Mouse (Mus musculus): ENCODE measurements around the gene Akt1.

Gene Akt1

DNA sequence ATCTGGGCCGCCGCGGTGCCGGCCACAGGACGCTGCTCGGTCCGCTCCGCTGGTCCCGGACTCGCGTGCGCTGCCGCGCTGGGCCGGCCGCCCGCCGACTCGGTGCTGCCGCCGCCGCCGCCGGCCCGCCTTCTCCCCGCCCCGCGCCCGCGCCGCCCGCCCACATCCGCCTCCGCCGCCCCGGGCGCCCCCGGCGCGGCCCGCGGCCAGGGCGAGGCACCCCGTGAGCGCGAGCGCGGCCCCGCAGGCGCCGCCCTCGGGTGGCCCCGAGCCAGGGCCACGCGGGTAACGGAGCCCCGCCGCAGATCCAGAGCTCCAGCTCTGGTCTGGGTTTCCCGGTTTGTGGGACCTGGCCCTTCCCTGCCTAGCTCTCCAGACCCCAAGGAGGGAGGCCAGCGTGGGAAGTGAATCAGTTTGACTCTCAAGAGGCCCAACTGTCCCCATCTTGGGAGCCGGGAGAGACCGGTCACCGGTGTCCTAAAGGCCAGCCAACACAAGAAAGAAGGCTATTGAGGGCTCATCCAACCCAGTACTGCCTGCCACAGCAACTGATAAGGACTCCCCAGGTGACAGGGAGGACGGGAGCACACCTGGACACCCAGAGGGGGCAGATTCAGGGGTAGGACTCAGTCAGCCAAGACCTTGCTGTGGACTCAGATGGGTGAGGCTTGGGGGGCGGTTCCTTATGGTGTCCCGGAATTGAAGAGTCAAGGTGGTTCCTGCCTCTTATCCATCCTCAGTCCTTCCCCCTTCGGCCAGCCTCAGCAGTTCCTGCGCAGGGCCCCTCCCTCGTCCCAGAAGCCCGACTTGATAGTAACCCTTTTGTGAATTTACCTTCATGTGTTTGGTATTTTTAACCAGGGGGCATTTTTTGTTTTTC, at the start of gene Akt1:
Gene Akt1, minus strand, starts transcription at position 753 of the 880 bp plus-strand sequence.
- peak; percentile 55 for DNase-seq (ENCODE audit: low spot score)

DNA sequence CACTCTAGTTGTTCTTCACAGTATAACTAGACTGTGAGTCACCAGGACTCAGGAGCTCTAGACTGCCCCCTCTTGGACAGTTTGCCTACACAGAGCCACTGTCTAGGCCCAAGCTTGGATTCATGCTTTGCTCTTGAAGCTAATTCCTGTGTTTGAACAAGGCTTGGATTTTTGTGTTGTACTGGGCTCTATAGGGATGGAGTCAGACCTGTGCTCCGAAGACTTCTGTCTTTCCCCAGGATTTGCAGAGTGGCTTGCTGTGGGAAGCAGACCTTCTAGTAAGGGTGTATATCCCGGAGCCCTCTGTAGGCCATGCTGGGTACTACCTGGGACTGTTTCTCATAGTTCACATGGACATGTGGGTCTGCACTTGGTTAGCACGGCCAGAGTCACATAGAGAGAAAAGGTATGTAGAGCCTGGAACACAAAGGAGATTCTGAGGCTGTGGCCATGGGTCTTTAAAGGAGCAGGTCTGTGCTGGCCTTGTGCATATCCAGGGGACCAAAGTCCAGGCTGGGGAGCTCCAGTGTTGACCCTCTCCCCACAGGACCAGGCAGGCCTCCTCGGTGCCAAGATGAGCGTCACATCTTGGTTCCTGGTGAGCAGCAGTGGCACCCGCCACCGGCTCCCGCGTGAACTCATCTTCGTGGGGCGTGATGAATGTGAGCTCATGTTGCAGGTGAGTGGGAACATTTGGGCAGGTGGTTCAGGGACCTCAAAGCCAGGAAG, 49.6 kb upstream of the Akt1 start:
- DNase-seq (ENCODE audit: low spot score): peak; percentile 87

DNA sequence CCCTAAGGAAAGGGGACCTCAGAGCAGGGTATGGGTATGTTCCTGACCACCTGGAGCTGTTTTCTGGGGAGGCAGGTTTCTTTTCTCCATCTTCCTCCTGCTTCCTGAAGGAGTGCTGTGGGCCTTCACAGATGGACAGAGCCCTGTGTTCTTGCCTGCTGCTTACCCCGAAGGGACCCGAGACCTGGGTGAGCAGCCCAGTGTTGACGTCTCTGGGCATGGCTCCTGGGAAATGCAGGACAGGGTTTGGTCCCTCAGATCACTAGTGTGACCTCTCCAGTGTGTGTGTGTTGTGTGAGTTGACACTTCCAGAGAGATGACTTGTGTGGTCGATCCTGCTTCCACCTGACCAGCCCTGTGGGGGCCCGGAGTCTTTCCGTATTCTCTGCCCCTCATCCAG, 48.8 kb upstream of the Akt1 start:
- DNase-seq (ENCODE audit: low spot score): no peak

DNA sequence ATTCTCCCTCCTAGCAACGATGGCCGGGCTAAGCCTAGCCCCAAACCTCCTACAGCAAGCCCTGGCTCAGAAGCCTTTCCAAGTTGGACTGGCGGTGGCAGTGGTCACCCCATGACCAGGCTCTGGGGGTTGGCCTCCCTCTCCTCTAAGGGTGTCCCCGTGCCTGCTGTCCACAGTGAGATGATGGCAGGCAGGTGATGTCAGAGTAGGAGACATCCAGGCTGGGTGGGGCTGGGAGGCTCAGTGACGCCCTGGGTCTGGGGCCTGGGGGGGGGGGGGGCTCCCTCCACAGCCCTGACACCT, 48.3 kb upstream of the Akt1 start:
- DNase-seq (ENCODE audit: low spot score): no peak

- peak; percentile 33 for DNase-seq (ENCODE audit: low spot score)
These were observed 47.8 kb upstream of the Akt1 start for GRCm38 (mm10) chr12:112722240-112723027.

DNA sequence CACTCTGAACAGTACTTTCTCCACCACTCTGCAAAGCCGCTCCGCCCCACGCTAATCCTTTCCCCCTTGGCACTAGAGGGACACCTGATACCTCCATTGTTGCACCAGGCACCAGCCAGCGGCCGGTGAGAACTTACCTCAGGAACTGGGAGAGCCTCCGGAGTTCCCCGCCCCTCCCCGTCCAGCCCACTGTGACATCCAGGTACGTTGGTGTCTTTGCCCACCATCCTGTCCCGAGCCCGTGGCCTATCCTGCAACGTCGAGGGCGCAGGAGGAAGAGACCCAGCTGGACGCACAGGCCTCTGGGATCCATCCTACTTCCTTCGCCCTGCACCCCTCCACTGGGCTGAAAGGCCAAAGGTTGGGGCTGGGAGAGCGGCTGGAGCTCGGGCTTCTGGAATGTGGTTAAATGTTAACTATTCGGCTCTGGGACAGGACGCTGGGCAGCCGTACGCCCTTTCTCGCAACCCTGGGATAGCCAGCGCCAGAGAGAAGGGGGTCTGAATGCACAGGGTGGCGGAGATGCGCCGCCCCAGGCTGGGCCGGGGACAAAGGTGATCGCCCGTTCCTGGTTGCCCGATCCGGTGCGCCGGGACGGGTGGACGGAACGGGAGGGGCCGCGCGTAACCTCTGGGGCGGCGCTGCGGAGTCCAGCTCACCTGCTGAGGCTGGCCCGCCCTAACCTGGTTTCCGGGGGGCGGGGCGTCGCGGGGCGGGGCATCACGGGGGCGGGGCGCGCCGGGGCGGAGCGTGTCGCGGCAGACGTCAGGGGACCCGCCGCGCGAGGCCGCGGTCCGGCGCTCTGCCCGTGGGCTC, 46.9 kb upstream of the Akt1 start:
- DNase-seq (ENCODE audit: low spot score): peak; percentile 67

- no peak for DNase-seq (ENCODE audit: low spot score)
These were observed 46.3 kb upstream of the Akt1 start for GRCm38 (mm10) chr12:112720890-112721423.

GRCm38 (mm10) chr12:112720216-112720615, 45.5 kb upstream of the Akt1 start, which contains the start of gene Cep170b:
Gene Cep170b (plus strand): TSS chr12:112720455.
- no peak for DNase-seq (ENCODE audit: low spot score)

- DNase-seq (ENCODE audit: low spot score): no peak
These were observed 44.3 kb upstream of the Akt1 start for GRCm38 (mm10) chr12:112718995-112719394.

- peak; percentile 75 for DNase-seq (ENCODE audit: low spot score)
These were observed 42.5 kb upstream of the Akt1 start for GRCm38 (mm10) chr12:112717140-112717539.

DNA sequence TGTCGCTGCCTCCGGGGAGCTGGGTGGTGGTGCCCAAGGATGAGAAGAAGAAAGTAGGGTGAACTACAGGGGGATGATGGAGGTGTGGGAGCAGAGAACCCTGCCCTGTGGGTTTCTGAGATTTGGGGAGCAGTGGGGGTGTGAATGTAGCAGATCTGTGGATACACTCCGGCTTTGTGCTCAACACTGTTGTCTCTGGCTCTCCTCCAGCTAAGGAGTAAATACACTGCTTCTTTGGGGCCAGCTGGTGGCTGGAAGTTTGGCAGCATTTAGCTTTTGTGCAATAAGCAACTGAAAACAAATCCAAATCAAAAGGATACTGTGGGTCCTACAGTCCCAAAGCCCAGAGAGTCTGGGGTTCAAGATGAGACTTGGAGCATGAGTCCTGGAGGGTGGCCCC, 39.3 kb upstream of the Akt1 start:
- no peak for DNase-seq (ENCODE audit: low spot score)

DNA sequence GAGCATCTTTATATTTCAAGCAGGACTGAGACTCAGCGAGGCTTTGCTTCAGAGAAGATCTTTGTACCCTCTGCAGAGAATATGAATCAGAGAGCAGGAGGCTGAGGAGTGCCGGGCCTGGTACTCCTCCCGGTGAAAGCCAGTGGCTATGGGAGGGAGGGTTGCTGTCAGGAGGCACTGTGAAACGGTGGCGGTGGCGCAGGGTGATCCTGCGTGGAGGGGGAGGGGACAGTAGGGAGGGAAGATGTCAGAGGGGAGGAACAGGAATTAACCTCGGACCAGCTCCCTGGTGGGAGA, 32.8 kb upstream of the Akt1 start:
- no peak for DNase-seq (ENCODE audit: low spot score)

GRCm38 (mm10) chr12:112706704-112707572, 32.3 kb upstream of the Akt1 start:
- DNase-seq (ENCODE audit: low spot score): peak; percentile 91

- no peak for DNase-seq (ENCODE audit: low spot score)
These were observed 28.0 kb upstream of the Akt1 start for GRCm38 (mm10) chr12:112702374-112703320.

DNA sequence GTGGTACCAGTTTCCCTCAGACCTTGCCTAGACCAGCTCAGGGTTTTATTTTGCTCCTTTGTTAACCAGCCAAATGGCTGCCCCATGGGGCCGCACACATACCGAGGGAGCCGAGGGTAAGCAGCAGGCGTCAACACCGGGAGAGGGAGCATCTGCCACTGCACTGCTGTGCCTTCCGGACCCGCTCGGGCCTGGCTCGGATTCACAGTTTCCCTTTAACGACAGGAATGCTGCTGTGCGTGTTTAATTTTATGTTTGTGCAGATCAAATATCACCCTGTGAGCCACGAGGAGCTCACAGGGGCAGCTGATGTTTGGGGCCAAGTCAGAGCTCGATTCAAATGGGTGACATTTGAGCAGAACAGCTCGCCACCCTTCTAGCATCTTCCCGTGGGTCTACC, 25.8 kb upstream of the Akt1 start:
- no peak for DNase-seq (ENCODE audit: low spot score)

DNA sequence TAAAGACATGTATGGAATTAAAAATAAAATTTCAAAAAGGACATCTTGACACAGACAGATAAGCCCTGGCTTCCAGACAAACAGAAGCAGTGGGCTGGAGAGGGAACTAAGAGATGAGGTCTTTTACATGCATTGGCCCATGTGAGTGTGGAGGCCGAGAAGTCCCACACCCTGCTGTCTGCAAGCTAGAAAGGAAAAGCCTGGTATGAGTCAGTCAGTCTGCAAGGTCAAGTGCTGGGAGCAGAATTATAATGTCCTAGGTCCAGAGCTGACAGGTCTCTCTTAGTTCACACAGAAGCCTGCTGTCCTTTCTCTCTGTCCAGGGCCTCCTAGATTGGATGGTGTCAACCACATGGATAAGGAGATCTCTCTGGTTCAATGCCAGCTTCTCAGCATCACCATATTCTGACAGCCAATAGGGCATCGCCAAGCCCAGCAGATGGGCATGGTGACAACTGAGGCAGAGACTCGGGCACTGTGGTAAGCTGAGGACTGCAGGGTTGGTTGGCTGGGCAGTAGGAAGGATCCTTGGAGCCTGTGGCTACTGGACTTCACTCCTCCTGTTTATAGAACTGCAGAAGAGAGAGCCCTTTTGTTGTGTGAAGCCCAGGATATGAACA, 22.2 kb upstream of the Akt1 start:
- DNase-seq (ENCODE audit: low spot score): no peak

- no peak for DNase-seq (ENCODE audit: low spot score)
These were observed 19.4 kb upstream of the Akt1 start for GRCm38 (mm10) chr12:112694127-112694475.

DNA sequence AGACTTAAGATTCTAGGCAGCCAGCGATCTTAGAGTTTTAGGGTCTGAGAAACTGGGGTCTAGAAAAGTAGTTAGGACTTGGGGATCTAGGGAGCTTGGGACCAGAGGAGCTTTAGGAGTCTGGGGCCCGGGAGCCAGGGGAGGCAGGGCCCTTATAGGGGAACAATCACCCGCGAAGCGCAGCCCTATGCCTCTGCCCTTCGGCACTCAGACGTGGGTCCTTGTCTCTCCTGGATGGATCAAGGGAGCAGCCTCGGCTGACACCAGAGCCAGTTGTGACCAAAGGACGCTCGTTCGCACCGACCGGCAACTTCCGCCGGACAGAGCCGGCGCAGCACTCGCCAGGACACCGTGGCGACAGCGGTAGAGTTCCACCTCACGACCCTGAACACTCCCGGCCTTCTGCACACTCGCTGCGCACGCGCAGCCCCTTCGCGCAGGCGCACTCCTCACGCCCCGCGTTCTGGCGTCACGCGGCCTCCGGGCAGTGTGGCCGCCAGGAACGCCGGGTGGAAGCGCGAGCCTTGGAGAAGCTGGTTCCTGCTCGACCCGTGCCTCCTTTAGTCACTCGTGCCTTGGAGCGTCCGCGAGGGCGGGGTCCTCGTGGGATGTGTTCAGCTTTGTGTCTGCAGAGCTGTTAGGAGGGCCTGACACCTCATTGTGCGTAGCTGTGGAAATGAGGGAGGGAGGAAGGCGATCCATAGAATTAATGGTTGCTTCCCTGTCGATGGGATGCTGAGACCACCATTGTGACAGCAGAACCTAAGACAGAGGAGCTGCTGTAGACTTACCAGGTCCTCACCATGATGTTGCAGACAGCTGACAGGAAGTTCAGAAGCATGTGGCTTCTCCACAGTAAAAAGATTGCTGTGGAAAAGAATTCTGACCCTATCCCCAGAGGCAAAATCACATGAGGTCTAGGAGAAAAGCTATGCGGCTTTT, 18.8 kb upstream of the Akt1 start:
- DNase-seq (ENCODE audit: low spot score): peak; percentile 96

All from retina, embryonic 14.5 days (tissue).